Mouse (Mus musculus): ENCODE data around the gene Epor.

Gene Epor

GRCm38 (mm10) chr9:21977972-21978371 is 14.7 kb upstream of the Epor start:
- in situ Hi-C loops (cut with MboI; ENCODE audit: low pct_unique_long_range_greater_than_20kb in 1 of 2, low sequenced_read_pairs in 2 of 2, unreplicated experiment in 1 of 2) = loop anchor here (5.0 to 25.0 kb wide), 3 partner anchors 74 to 159 kb away; partner anchors contain the start of genes Acp5 (in 1 of the 2) and Elavl3 (in 1 of the 2)

- in situ Hi-C loops (cut with MboI; ENCODE audit: low pct_unique_long_range_greater_than_20kb in 1 of 2, low sequenced_read_pairs in 2 of 2, unreplicated experiment in 1 of 2) = loop anchor here (5.0 to 25.0 kb wide), 3 partner anchors 75 to 160 kb away; partner anchors contain the start of genes Acp5 (in 1 of the 2) and Elavl3 (in 1 of the 2)
Measured at GRCm38 (mm10) chr9:21977331-21977730, 14.0 kb upstream of the Epor start.

- in situ Hi-C loops (cut with MboI; ENCODE audit: low pct_unique_long_range_greater_than_20kb in 1 of 2, low sequenced_read_pairs in 2 of 2, unreplicated experiment in 1 of 2) = loop anchor here (5.0 to 25.0 kb wide), 3 partner anchors 76 to 161 kb away; partner anchors contain the start of genes Acp5 (in 1 of the 2) and Elavl3 (in 1 of the 2)
Measured at GRCm38 (mm10) chr9:21976626-21977175, 13.4 kb upstream of the Epor start.

GRCm38 (mm10) chr9:21969304-21969703 is 6.0 kb upstream of the Epor start:
- in situ Hi-C loops (cut with MboI; ENCODE audit: low pct_unique_long_range_greater_than_20kb in 1 of 2, low sequenced_read_pairs in 2 of 2, unreplicated experiment in 1 of 2) = no loop called here

- in situ Hi-C loops (cut with MboI; ENCODE audit: low pct_unique_long_range_greater_than_20kb in 1 of 2, low sequenced_read_pairs in 2 of 2, unreplicated experiment in 1 of 2) = no loop called here
Measured at GRCm38 (mm10) chr9:21968883-21969282, 5.6 kb upstream of the Epor start.

- in situ Hi-C loops (cut with MboI; ENCODE audit: low pct_unique_long_range_greater_than_20kb in 1 of 2, low sequenced_read_pairs in 2 of 2, unreplicated experiment in 1 of 2) = no loop called here
Measured at GRCm38 (mm10) chr9:21962416-21963059, 768 bp downstream of the Epor start.

- in situ Hi-C loops (cut with MboI; ENCODE audit: low pct_unique_long_range_greater_than_20kb in 1 of 2, low sequenced_read_pairs in 2 of 2, unreplicated experiment in 1 of 2) = no loop called here
Measured at GRCm38 (mm10) chr9:21962010-21962409, 1.3 kb downstream of the Epor start.

GRCm38 (mm10) chr9:21961366-21961980 is 1.8 kb downstream of the Epor start:
- in situ Hi-C loops (cut with MboI; ENCODE audit: low pct_unique_long_range_greater_than_20kb in 1 of 2, low sequenced_read_pairs in 2 of 2, unreplicated experiment in 1 of 2) = no loop called here

- in situ Hi-C loops (cut with MboI; ENCODE audit: low pct_unique_long_range_greater_than_20kb in 1 of 2, low sequenced_read_pairs in 2 of 2, unreplicated experiment in 1 of 2) = no loop called here
Measured at GRCm38 (mm10) chr9:21960558-21961208, 2.6 kb downstream of the Epor start.

- in situ Hi-C loops (cut with MboI; ENCODE audit: low pct_unique_long_range_greater_than_20kb in 1 of 2, low sequenced_read_pairs in 2 of 2, unreplicated experiment in 1 of 2) = no loop called here
Measured at GRCm38 (mm10) chr9:21960135-21960534, 3.2 kb downstream of the Epor start.

GRCm38 (mm10) chr9:21959244-21959643 is 4.1 kb downstream of the Epor start:
- in situ Hi-C loops (cut with MboI; ENCODE audit: low pct_unique_long_range_greater_than_20kb in 1 of 2, low sequenced_read_pairs in 2 of 2, unreplicated experiment in 1 of 2) = no loop called here

GRCm38 (mm10) chr9:21958372-21958771 is 4.9 kb downstream of the Epor start:
- in situ Hi-C loops (cut with MboI; ENCODE audit: low pct_unique_long_range_greater_than_20kb in 1 of 2, low sequenced_read_pairs in 2 of 2, unreplicated experiment in 1 of 2) = no loop called here

- in situ Hi-C loops (cut with MboI; ENCODE audit: low pct_unique_long_range_greater_than_20kb in 1 of 2, low sequenced_read_pairs in 2 of 2, unreplicated experiment in 1 of 2) = no loop called here
Measured at GRCm38 (mm10) chr9:21955570-21956281, 7.6 kb downstream of the Epor start, which contains the start of gene Swsap1. TSS of gene Swsap1 (plus strand) at chr9:21955755.

- in situ Hi-C loops (cut with MboI; ENCODE audit: low pct_unique_long_range_greater_than_20kb in 1 of 2, low sequenced_read_pairs in 2 of 2, unreplicated experiment in 1 of 2) = no loop called here
Measured at GRCm38 (mm10) chr9:21955225-21955569, 8.1 kb downstream of the Epor start.

- in situ Hi-C loops (cut with MboI; ENCODE audit: low pct_unique_long_range_greater_than_20kb in 1 of 2, low sequenced_read_pairs in 2 of 2, unreplicated experiment in 1 of 2) = no loop called here
Measured at GRCm38 (mm10) chr9:21954635-21955034, 8.7 kb downstream of the Epor start.

- in situ Hi-C loops (cut with MboI; ENCODE audit: low pct_unique_long_range_greater_than_20kb in 1 of 2, low sequenced_read_pairs in 2 of 2, unreplicated experiment in 1 of 2) = no loop called here
Measured at GRCm38 (mm10) chr9:21953600-21953999, 9.7 kb downstream of the Epor start.

GRCm38 (mm10) chr9:21951977-21952376 is 11.3 kb downstream of the Epor start:
- in situ Hi-C loops (cut with MboI; ENCODE audit: low pct_unique_long_range_greater_than_20kb in 1 of 2, low sequenced_read_pairs in 2 of 2, unreplicated experiment in 1 of 2) = no loop called here

GRCm38 (mm10) chr9:21950322-21950721 is 13.0 kb downstream of the Epor start:
- in situ Hi-C loops (cut with MboI; ENCODE audit: low pct_unique_long_range_greater_than_20kb in 1 of 2, low sequenced_read_pairs in 2 of 2, unreplicated experiment in 1 of 2) = no loop called here

GRCm38 (mm10) chr9:21948790-21949189 is 14.5 kb downstream of the Epor start:
- in situ Hi-C loops (cut with MboI; ENCODE audit: low pct_unique_long_range_greater_than_20kb in 1 of 2, low sequenced_read_pairs in 2 of 2, unreplicated experiment in 1 of 2) = no loop called here
